Mouse (Mus musculus): Measurements from ENCODE around the gene Colgalt1. TPM values are rescaled to one million over a fixed set of nuclear protein-coding genes. Genes with fewer than 3 reads are reported as not detected.

Gene Colgalt1
- polyA plus RNA-seq, 1 experiment from 2014 or later, result 60.1 TPM

Small RNA genes within 50 kb of the gene (microRNA-seq; reads per million reads assigned to microRNA genes)
- gene Mir6769b, result not detected

Other genes with a start within 250 kb of the Colgalt1 start
- 90.2 and 91.5 TPM in 2 replicates for gene Use1, start 244.2 kb upstream of the Colgalt1 start, polyA plus RNA-seq (2015; fragmentation: Nextera tagmentation; extraction: Ambion mirVana)
- gene Ocel1, start 239.7 kb upstream of the Colgalt1 start, polyA plus RNA-seq (2015; fragmentation: Nextera tagmentation; extraction: Ambion mirVana), result 5.6 and 6.5 TPM in 2 replicates
- gene Nr2f6, start 229.0 kb upstream of the Colgalt1 start, polyA plus RNA-seq (2015; fragmentation: Nextera tagmentation; extraction: Ambion mirVana), result 17.3 and 24.1 TPM in 2 replicates
- 12.7 and 12.8 TPM in 2 replicates for gene Ushbp1, start 215.2 kb upstream of the Colgalt1 start, polyA plus RNA-seq (2015; fragmentation: Nextera tagmentation; extraction: Ambion mirVana)
- 72.2 and 77.4 TPM in 2 replicates for gene Babam1, start 214.1 kb upstream of the Colgalt1 start, polyA plus RNA-seq (2015; fragmentation: Nextera tagmentation; extraction: Ambion mirVana)
- 38.7 and 42.5 TPM in 2 replicates for gene Ankle1, start 205.0 kb upstream of the Colgalt1 start, polyA plus RNA-seq (2015; fragmentation: Nextera tagmentation; extraction: Ambion mirVana)
- gene Abhd8, start 147.3 kb upstream of the Colgalt1 start, polyA plus RNA-seq (2015; fragmentation: Nextera tagmentation; extraction: Ambion mirVana), result 23.5 and 27.5 TPM in 2 replicates
- 126 and 148 TPM in 2 replicates for gene Mrpl34, start 146.0 kb upstream of the Colgalt1 start, polyA plus RNA-seq (2015; fragmentation: Nextera tagmentation; extraction: Ambion mirVana)
- gene Dda1, start 141.8 kb upstream of the Colgalt1 start, polyA plus RNA-seq (2015; fragmentation: Nextera tagmentation; extraction: Ambion mirVana), result 87.1 and 89.1 TPM in 2 replicates
- gene Ano8, start 125.0 kb upstream of the Colgalt1 start, polyA plus RNA-seq (2015; fragmentation: Nextera tagmentation; extraction: Ambion mirVana), result 0.26 and 0.27 TPM in 2 replicates
- 11.0 and 14.8 TPM in 2 replicates for gene Gtpbp3, start 122.9 kb upstream of the Colgalt1 start, polyA plus RNA-seq (2015; fragmentation: Nextera tagmentation; extraction: Ambion mirVana)
- gene Plvap, start 99.2 kb upstream of the Colgalt1 start, polyA plus RNA-seq (2015; fragmentation: Nextera tagmentation; extraction: Ambion mirVana), result 79.7 and 81.8 TPM in 2 replicates
- gene Ccdc194, start 85.3 kb upstream of the Colgalt1 start, polyA plus RNA-seq (2015; fragmentation: Nextera tagmentation; extraction: Ambion mirVana), result 0.32 and 0.40 TPM in 2 replicates
- 39.9 and 46.5 TPM in 2 replicates for gene Bst2, start 73.5 kb upstream of the Colgalt1 start, polyA plus RNA-seq (2015; fragmentation: Nextera tagmentation; extraction: Ambion mirVana)
- 101 and 103 TPM in 2 replicates for gene Mvb12a, start 68.1 kb upstream of the Colgalt1 start, polyA plus RNA-seq (2015; fragmentation: Nextera tagmentation; extraction: Ambion mirVana)
- gene Tmem221, start 52.1 kb upstream of the Colgalt1 start, polyA plus RNA-seq (2015; fragmentation: Nextera tagmentation; extraction: Ambion mirVana), result 2.9 and 3.2 TPM in 2 replicates
- 0.08 TPM in 1 of 2 replicates, not detected in the other for gene Nxnl1, start 44.4 kb upstream of the Colgalt1 start, polyA plus RNA-seq (2015; fragmentation: Nextera tagmentation; extraction: Ambion mirVana)
- 35.2 and 41.4 TPM in 2 replicates for gene Slc27a1, start 42.1 kb upstream of the Colgalt1 start, polyA plus RNA-seq (2015; fragmentation: Nextera tagmentation; extraction: Ambion mirVana)
- 200 and 206 TPM in 2 replicates for gene Pgls, start 18.8 kb upstream of the Colgalt1 start, polyA plus RNA-seq (2015; fragmentation: Nextera tagmentation; extraction: Ambion mirVana)
- gene Fam129c, start 13.3 kb upstream of the Colgalt1 start, polyA plus RNA-seq (2015; fragmentation: Nextera tagmentation; extraction: Ambion mirVana), result 3.2 and 4.0 TPM in 2 replicates
- 1.1 and 1.2 TPM in 2 replicates for gene Unc13a, start 60.8 kb downstream of the Colgalt1 start, polyA plus RNA-seq (2015; fragmentation: Nextera tagmentation; extraction: Ambion mirVana)
- 9.3 and 9.5 TPM in 2 replicates for gene Jak3, start 65.3 kb downstream of the Colgalt1 start, polyA plus RNA-seq (2015; fragmentation: Nextera tagmentation; extraction: Ambion mirVana)
- gene Insl3, start 78.2 kb downstream of the Colgalt1 start, polyA plus RNA-seq (2015; fragmentation: Nextera tagmentation; extraction: Ambion mirVana), result 1.1 and 1.7 TPM in 2 replicates
- 12.2 and 15.0 TPM in 2 replicates for gene B3gnt3, start 90.8 kb downstream of the Colgalt1 start, polyA plus RNA-seq (2015; fragmentation: Nextera tagmentation; extraction: Ambion mirVana)
- 6.1 and 7.0 TPM in 2 replicates for gene Fcho1, start 114.7 kb downstream of the Colgalt1 start, polyA plus RNA-seq (2015; fragmentation: Nextera tagmentation; extraction: Ambion mirVana)

Data from stomach, embryonic 16.5 days (tissue).